Mouse (Mus musculus): ENCODE results near the gene Gm9376.

The Gm9376 gene

GRCm38 (mm10) chr14:118282272-118282671, 15.5 kb downstream of the Gm9376 start:
- no peak for DNase-seq (ENCODE audit: low read depth)

- no peak for DNase-seq (ENCODE audit: low read depth)
Observed at GRCm38 (mm10) chr14:118282917-118283316, 16.2 kb downstream of the Gm9376 start.

- DNase-seq (ENCODE audit: low read depth), result no peak
Observed at GRCm38 (mm10) chr14:118286096-118286495, 19.3 kb downstream of the Gm9376 start.

DNA sequence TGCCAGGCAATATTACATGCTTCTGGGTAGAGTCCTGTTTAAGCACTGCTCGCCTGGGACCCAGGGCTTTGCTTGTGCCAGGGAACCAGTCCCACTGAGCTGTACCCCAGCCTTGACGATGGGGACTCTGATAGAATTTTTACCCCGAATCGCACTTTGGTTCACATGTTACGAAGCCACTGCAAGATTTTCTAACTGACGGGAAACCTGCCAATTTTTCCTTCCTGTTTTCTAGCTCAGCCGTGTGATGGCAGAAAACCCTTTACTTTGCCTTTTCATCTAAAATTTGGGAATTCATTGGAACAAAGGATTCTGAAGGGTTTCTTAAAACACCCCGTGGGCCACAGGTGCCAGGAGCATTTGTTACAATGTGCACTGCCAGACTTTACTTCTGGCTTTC, 22.4 kb downstream of the Gm9376 start:
- DNase-seq (ENCODE audit: low read depth), result no peak

- no peak for DNase-seq (ENCODE audit: low read depth)
Observed at GRCm38 (mm10) chr14:118290009-118290408, 23.2 kb downstream of the Gm9376 start.

GRCm38 (mm10) chr14:118302606-118303005, 35.8 kb downstream of the Gm9376 start:
- DNase-seq (ENCODE audit: low read depth), result no peak

GRCm38 (mm10) chr14:118304560-118304959, 37.8 kb downstream of the Gm9376 start:
- no peak for DNase-seq (ENCODE audit: low read depth)

GRCm38 (mm10) chr14:118305951-118306350, 39.2 kb downstream of the Gm9376 start:
- DNase-seq (ENCODE audit: low read depth), result no peak

DNA sequence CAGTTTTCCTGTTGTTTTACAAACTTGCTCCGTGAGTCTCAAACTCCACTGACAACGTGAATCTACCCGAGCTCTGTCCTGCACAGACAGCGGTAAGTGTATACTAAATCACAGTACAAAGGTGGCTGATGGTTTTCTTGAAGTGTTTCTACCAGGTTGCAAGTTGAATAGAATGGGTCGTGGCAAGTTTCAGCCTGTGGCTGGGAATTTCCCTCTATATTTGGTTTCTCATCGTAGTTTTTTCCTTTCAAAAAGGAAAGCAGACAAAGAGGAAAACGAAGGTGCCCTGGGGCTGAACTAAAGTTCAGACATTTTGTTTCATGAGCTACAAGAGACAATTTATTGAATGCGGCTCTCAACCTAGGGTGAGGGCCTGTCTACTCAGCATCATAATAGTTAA, 40.3 kb downstream of the Gm9376 start:
- no peak for DNase-seq (ENCODE audit: low read depth)

DNA sequence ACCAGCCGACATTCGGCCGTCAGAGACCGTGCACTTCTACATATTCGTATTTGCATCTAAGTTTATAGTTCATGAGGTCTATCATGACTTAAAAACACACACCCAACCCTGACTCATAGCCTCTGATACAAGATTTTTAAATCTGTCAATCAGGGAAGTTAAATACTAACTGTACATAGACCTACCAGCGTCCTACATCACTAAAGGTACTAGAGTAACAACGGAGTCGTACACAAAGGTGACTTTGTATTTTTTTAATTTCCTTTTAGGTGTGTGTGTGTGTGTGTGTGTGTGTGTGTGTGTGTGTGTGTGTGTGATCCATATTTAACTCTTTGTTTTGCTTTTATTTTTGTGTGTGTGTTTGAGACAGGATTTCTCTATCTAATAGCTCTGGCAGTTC, 44.9 kb downstream of the Gm9376 start:
- no peak for DNase-seq (ENCODE audit: low read depth)

DNA sequence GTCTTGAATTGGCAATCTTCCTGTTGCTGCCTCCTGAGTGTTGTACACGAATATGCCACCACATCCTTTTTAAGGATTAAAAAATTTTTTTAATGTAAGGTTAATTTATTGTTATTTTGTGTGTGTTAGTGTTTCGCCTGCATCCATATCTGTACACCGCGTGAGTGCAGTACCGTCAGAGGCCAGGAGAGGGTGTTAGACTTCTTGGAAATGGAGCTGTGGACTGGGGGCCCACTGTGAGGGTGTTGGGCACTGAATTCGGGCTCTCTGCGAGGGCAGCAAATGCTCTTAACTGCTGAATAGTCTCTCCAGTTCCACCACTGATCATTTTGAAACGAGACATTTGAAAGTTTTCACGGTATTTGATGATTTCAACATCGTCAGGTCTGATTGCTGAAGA, 45.9 kb downstream of the Gm9376 start:
- no peak for DNase-seq (ENCODE audit: low read depth)

GRCm38 (mm10) chr14:118313931-118314330, 47.2 kb downstream of the Gm9376 start:
- DNase-seq (ENCODE audit: low read depth), result no peak

- DNase-seq (ENCODE audit: low read depth), result no peak
Observed at GRCm38 (mm10) chr14:118317260-118317659, 50.5 kb downstream of the Gm9376 start.
